Mouse (Mus musculus) right cerebral cortex, postnatal 10 days (tissue): ENCODE measurements at regions not wholly inside any gene's neighbourhood (a gene's known extent, or its start where the extent isn't known, plus 50 kb on each side); places are given as distances from the start of the nearest gene placed in this dataset.

ENCODE experiments used
- DNase-seq, 2 experiments: peaks; one replicate each; pipeline ENCODE4 v3.0.0; 2021; ENCODE audit warnings: low spot score in 2 of 2

DNA sequence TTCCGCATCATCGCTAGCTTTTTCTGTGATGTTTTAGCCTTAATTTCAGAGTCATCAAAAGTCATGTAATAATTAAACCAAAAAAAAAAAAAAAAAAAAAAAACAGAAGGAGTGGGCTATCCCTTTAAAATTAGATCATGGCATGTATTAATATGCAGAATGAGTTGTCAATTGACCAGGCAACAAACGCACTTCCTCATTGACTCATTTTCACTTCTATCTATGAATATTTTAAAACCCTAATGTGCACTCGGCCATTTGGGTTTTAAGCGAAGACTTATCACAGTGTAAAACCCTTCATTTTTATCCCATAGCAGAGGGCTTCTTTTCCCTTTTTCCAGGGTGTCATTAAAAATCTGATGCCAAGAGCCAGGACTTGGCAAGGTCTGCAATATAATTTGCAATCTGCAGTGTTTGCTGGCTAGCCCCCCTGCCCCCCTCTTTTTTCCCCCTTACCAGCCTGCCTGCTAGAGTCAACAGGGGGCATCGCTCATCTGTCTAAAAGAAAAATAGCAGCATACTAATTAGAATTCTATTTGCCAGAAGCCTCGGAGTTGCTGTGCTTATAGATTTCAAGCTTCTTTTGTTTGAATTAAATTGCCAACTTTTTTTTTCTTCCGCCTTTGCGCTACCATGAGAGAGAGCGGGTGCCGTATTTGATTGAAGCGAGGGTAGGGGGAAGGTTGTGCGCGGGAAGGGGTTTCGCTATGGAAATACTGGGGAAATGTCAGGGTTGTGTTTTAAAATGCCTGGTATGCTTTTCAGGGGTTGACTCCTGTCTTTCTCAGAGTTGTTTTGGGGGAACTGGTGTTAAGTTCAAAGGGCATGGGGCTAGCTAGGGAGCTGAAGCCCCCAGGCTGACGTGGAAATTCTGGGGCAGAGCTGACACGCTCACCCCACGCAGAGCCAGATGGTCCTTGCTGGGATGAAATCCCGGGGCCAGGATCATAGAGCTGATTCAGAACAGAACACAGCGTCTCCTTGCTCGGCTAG, 248.3 kb downstream of the Nr2f2 start:
- DNase-seq: peak in 1 of 2 experiments; percentile 31

DNA sequence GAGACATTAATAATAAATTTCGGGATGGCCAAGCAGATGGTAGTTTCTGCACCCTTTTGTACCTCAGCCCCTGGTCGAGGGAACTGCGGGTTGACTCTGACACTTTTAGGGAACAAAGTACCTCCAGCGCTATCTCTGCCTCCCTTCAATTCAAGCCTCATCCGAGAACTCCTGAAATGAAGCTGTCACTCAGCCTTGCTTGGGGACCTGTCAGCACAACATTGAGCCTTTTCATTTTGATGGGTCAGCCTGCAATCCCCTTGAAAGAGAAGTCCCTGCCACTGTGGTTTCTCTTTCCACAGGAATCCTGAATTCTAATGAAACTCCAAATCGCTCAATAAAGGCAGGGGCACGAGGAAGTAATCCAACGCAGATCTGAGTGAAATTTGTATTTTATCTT, 257.5 kb downstream of the Nr2f2 start:
- no peak for DNase-seq

- no peak for DNase-seq
These were observed 261.5 kb downstream of the Nr2f2 start for GRCm38 (mm10) chr7:70105024-70105423.

- DNase-seq: peak; percentile 24 to 29
These were observed 262.0 kb downstream of the Nr2f2 start for GRCm38 (mm10) chr7:70104486-70104885.

GRCm38 (mm10) chr7:70103680-70104079, 262.9 kb downstream of the Nr2f2 start:
- no peak for DNase-seq

- DNase-seq: no peak
These were observed 267.5 kb downstream of the Nr2f2 start for GRCm38 (mm10) chr7:70099001-70099400.

DNA sequence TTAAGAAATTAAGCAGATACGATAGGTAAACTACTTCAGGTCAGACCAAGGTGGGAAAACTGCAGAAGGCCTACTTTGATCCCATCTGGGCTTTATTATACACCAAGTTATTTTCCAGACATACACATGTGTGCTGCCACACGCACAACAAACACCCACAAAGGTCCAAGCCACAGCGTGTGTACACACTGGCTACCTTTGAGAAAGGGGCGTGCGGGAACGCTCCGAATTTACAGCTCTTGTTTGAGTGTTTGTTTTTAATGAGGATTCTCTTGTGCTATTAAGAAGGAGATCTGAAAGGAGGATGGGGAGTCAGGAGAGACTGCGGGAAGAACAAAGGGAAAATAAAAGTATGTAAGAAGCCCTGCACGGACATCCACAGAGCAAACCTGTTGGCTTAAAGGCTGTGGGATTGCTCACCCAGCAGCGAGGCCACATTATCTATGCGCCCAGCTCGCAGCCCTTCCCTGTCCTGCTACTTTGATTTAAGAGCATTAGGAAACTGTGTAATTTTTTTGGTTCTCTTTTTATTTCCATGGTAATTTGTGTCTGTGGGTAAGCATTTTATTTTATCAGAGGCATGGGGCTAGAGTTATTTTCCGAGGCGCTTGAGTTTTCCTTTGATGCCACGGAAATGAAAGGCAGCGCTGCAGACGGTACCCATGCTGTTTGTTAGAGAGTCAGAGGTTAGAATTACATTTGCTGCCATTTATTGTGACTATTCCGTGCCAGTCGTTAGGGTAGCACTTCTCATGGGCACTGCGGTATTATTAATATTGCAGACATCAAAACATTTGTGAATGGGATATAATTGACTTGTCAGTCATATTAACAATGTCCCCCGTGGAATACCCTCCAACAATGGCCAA, 272.4 kb downstream of the Nr2f2 start:
- no peak for DNase-seq

GRCm38 (mm10) chr7:70092089-70092488, 274.4 kb downstream of the Nr2f2 start:
- no peak for DNase-seq

- DNase-seq: no peak
These were observed 277.4 kb downstream of the Nr2f2 start for GRCm38 (mm10) chr7:70089121-70089520.

GRCm38 (mm10) chr7:70069662-70070061, 296.9 kb downstream of the Nr2f2 start:
- no peak for DNase-seq

DNA sequence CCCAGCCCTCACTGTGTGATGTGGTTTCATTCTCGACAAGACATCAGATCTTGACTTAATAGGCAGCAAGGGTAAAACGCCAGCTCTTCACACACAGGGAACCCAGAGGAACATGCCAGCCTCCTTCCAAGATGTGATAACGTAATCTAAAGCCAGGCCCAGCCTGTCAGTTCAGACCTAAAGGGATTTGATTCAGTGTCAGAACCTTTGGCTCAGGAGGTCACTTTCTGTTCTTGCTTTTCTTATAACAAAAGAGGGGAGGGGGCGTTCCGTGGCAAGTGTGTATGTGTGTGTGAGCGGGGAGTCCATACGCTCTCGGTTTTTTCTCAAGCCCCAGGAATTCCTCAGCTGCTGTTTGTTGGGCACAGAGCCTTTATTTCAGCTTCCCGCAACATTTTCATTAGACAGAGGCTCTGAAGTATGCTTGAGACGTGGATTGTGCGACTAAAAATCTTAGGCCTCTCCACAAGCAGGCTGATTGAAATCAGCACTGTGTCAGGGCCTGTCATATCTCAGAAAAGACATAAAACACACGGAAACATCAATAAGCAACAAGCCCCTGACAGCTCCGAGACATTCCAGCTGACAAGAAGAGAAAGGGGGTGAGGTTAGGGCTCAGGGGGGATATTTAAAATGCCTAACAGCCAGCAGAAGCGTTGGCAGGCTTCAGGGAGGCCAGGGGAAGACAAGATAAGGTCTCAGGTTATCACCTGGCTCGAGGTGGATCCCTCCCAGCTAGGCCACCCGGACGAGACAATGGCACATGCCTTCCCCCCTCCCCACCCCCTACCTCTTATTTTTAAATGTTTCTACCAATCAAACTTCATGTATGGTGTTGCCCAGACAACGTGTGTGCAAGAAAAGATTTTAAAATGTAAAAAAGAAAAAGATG, 298.5 kb downstream of the Nr2f2 start:
- DNase-seq: peak in 1 of 2 experiments; percentile 24

- DNase-seq: no peak
These were observed 299.5 kb downstream of the Nr2f2 start for GRCm38 (mm10) chr7:70067071-70067470.

- no peak for DNase-seq
These were observed 300.1 kb downstream of the Nr2f2 start for GRCm38 (mm10) chr7:70066448-70066847.

GRCm38 (mm10) chr7:70065471-70066130, 300.9 kb downstream of the Nr2f2 start:
- DNase-seq: peak; percentile 35 to 46

DNA sequence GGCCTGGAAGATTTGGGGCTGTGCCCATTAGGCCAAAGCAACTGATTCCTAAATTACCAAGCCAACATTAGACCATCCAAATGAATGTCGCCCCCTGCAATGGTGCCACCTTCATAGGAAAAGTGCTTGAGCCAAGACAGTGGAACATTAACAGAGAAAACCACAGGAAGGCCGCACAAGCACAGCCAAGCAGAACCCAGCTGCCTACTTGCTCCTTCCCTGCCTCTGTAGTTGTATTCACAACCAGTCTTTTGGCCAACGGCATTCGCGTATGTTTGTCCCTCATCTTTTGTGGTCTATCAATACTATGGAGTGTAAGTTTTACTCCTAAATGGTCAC, 319.2 kb downstream of the Nr2f2 start:
- DNase-seq: peak in 1 of 2 experiments; percentile 34

- DNase-seq: peak in 1 of 2 experiments; percentile 46
These were observed 319.7 kb downstream of the Nr2f2 start for GRCm38 (mm10) chr7:70046691-70047414.

DNA sequence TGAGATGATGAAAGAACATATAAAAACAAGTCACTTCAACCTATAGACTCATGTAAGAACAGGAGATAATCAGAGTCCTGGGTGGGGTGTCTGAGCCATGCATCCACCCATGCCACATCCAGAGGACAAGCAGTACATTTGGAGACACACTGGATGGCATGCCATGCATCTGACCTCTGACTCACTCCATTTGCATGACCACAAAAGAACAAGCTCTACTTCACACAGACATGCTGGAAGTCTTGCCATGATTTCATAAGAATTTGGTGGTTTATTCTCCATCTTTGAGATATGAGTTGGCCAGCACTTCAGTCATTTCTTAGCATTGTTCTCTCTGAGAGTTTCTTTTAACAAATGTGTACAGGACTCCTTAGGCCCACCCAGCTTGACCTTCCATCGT, 329.5 kb downstream of the Nr2f2 start:
- no peak for DNase-seq

DNA sequence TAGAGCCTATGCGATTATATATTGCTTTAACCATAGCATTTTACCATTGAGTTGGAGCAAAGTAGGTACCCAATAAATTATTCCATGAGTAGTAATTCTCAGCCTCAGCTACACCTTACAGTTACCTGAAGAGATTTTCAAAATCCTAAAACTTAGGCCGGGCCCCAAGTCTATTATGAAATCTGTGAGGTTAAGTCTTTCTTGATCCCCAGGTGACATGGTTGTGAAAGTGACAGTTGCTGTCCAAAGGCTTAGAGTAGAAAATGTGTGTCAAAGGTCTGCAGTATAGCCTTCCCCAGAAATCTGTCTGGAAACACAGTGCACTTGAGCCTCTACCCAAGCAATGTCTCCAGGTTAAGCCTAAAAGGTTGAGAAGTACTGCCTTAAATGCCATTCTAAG, 333.7 kb downstream of the Nr2f2 start:
- no peak for DNase-seq

GRCm38 (mm10) chr7:70029311-70029710, 337.2 kb downstream of the Nr2f2 start:
- no peak for DNase-seq

- no peak for DNase-seq
These were observed 341.0 kb downstream of the Nr2f2 start for GRCm38 (mm10) chr7:70025527-70025926.
